Mouse (Mus musculus) limb, embryonic 11.5 days (tissue): ENCODE measurements at regions not wholly inside any gene's neighbourhood (a gene's known extent, or its start where the extent isn't known, plus 50 kb on each side); places are given as distances from the start of the nearest gene placed in this dataset.

ENCODE experiments used
- ATAC-seq: fragments of 200-750 bp; cut with Nextera tagmentation; 2 replicates; pipeline ENCODE4 v1.8.0; 2017; ENCODE audit warnings: low read depth; ENCODE audit not compliant: insufficient number of reproducible peaks, low FRiP score, low TSS enrichment
- DNase-seq: peaks from one replicate; pipeline ENCODE4 v3.0.0-alpha.2; 2015; ENCODE audit warnings: low spot score
- H3K27ac ChIP-seq: fragments of 300-500 bp; sonication (generic); replicated peaks from 2 replicates; pipeline ENCODE4 v1.5.1; 2014; ENCODE audit warnings: low read depth, mild to moderate bottlenecking, low read length
- H3K27me3 ChIP-seq: fragments of 300-500 bp; sonication (generic); 2 replicates; pipeline ENCODE4 v1.6.1; 2014; ENCODE audit warnings: mild to moderate bottlenecking, low read length, mixed read lengths; ENCODE audit not compliant: control insufficient read depth, insufficient read depth
- H3K36me3 ChIP-seq: fragments of 300-500 bp; sonication (generic); 2 replicates; pipeline ENCODE4 v1.6.1; 2014; ENCODE audit warnings: mild to moderate bottlenecking, low read length, moderate library complexity, mixed read lengths; ENCODE audit not compliant: control insufficient read depth, insufficient read depth
- H3K4me1 ChIP-seq: fragments of 300-500 bp; sonication (generic); 2 replicates; pipeline ENCODE4 v1.6.1; 2014; ENCODE audit warnings: low read length, mixed read lengths; ENCODE audit not compliant: control insufficient read depth, insufficient read depth
- H3K4me2 ChIP-seq: fragments of 300-500 bp; sonication (generic); 2 replicates; pipeline ENCODE4 v1.6.1; 2014; ENCODE audit warnings: low read depth, mild to moderate bottlenecking, moderate library complexity; ENCODE audit not compliant: severe bottlenecking
- H3K4me3 ChIP-seq: fragments of 300-500 bp; sonication (generic); 2 replicates; pipeline ENCODE4 v1.5.1; 2014; ENCODE audit warnings: low read depth, low read length
- H3K9ac ChIP-seq: fragments of 300-500 bp; sonication (generic); 2 replicates; pipeline ENCODE4 v1.6.1; 2014; ENCODE audit warnings: mild to moderate bottlenecking, low read length
- H3K9me3 ChIP-seq: fragments of 300-500 bp; sonication (generic); 2 replicates; pipeline ENCODE4 v1.6.1; 2016; ENCODE audit warnings: low read length; ENCODE audit not compliant: control insufficient read depth
- WGBS: fragments of 180-500 bp; shearing (Covaris S2); extraction: QIAGEN DNeasy Blood & Tissue Kit; methylation state at CpG from one replicate; pipeline ENCODE4 v1.1.7; 2014; 5-methylcytosine and 5-hydroxymethylcytosine counted together

DNA sequence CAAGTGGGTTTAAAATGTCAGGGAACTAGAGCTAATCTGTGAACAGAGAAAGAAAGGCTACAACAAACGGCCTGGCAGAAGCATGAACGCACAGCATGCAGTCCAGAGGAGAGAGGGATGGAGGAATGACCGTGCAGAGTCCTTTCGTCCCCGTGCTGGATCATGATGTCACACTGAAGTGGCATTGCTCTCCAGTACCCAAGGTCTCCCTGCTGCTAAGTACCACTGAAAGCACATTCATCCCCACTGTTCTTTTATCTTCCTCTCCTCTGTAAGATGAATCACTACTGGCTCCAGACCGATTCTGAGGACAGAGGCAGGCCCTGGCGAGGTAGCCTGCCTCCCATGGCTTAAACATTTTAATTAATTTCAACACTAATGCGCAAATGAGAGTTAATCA lies 89.7 kb downstream of the Gm12689 start:
- WGBS, result 32% methylated on average over 8 of the region's 8 CpGs
- no peaks in the 10 kb centered on the region for H3K36me3 ChIP-seq
- DNase-seq (no peak), ATAC-seq (no peak)
- no peak overlapping the region for H3K27ac ChIP-seq
- H3K9ac ChIP-seq, result no peak overlapping the region
- H3K27me3 ChIP-seq, result no peaks in the 10 kb centered on the region
- no peaks in the 10 kb centered on the region for H3K9me3 ChIP-seq
- no peak overlapping the region for H3K4me3 ChIP-seq
- H3K4me1 ChIP-seq, result no peaks in the 10 kb centered on the region
- H3K4me2 ChIP-seq, result no peak overlapping the region

DNA sequence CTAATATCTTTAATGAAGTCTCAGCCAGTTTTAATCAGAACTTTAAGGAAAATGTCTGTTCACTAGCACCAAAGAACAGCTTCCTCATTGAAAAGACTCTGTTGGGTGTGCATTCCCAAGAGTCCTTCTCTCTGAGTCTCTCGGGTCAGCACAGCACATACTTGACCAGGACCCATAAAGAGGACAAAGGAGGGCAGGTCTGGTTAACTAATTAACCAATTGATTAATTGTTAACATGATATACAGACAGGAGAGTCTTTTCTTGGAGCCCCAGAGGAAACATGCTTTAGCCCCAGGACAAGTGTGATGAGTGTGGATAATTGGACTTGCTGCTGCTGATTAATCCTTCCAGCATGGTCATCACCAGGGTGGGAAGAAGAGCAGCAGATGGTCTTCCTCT lies 93.7 kb downstream of the Gm12689 start:
- no peaks in the 10 kb centered on the region for H3K4me1 ChIP-seq
- no peak overlapping the region for H3K4me3 ChIP-seq
- H3K27ac ChIP-seq, result no peak overlapping the region
- WGBS, result 70% methylated on average over 1 of the region's 1 CpGs
- DNase-seq, result no peak
- no peak for ATAC-seq
- no peaks in the 10 kb centered on the region for H3K36me3 ChIP-seq
- H3K9ac ChIP-seq, result no peak overlapping the region
- H3K9me3 ChIP-seq, result no peaks in the 10 kb centered on the region
- no peak overlapping the region for H3K4me2 ChIP-seq
- no peaks in the 10 kb centered on the region for H3K27me3 ChIP-seq

DNA sequence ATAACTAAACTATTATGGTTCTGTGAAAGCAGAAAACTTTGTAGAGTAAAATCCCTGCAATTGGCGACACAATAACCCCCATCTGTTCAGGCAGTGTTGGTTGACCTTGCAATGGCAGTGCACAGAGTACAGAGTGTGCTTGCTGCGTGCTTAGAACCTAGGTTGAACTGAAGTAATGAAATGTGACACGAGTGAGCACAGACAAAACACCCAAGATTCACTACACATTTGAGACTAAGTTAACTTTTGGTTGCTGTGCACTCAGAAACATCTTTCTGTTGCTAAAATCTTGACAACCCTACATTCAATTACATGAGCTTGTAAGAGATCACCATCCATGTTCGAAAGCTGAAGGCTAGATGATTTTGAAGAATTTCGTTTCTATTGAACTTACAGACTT lies 97.3 kb downstream of the Gm12689 start:
- H3K27ac ChIP-seq, result no peak overlapping the region
- DNase-seq (no peak), ATAC-seq (no peak)
- no peaks in the 10 kb centered on the region for H3K9me3 ChIP-seq
- H3K4me1 ChIP-seq, result no peaks in the 10 kb centered on the region
- WGBS, result 90% methylated on average over 5 of the region's 5 CpGs
- H3K4me2 ChIP-seq, result no peak overlapping the region
- H3K4me3 ChIP-seq, result no peak overlapping the region
- H3K36me3 ChIP-seq, result no peaks in the 10 kb centered on the region
- H3K27me3 ChIP-seq, result no peaks in the 10 kb centered on the region
- H3K9ac ChIP-seq, result no peak overlapping the region

DNA sequence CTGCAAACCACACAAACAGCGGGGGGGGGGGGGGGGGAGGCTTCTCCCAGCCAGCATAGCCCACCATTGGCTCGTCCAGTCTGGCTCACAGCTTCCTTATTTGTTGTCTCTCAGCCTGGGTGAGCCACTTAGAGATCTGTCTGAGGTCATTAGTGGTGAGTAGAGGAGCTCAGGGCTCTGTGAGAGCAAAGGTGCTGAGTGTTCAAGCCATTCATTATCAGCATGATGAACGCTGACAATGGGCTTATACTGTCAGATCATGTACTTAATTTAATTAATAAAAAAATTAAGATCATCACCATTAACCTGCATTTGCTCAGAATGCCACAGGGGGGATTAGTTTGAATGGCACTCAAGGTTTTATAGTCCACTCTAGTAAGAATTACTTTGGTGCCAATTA lies 98.5 kb downstream of the Gm12689 start:
- no peak overlapping the region for H3K9ac ChIP-seq
- H3K36me3 ChIP-seq, result no peaks in the 10 kb centered on the region
- no peaks in the 10 kb centered on the region for H3K4me1 ChIP-seq
- no peaks in the 10 kb centered on the region for H3K27me3 ChIP-seq
- H3K4me3 ChIP-seq, result no peak overlapping the region
- no peak overlapping the region for H3K27ac ChIP-seq
- no peak overlapping the region for H3K4me2 ChIP-seq
- ATAC-seq (no peak), DNase-seq (no peak)
- H3K9me3 ChIP-seq, result no peaks in the 10 kb centered on the region
- WGBS, result 63% methylated on average over 3 of the region's 3 CpGs

DNA sequence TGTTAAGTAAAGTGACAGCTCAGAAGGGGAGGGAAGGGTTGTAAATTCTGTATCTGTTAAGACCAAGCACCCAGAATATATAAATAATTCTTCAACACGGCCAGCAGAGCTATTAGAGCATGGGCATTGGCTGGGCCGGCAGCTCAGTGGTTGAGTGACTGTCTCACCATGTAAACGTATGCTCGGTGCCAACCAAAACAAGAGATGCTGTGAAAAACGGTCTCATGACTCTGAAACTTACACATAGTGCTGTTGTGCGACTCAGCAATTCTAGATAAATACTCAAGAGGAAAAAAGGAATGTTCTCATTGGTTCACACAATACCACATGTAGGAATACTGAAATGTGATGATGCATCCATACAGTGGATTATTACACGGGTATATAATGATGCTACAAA lies 111.8 kb downstream of the Gm12689 start:
- no peak for ATAC-seq
- Histone ChIP-seq H3K9ac (no peak overlapping the region), H3K4me1 (no peaks in the 10 kb centered on the region), H3K27ac (no peak overlapping the region), H3K9me3 (no peaks in the 10 kb centered on the region), H3K36me3 (no peaks in the 10 kb centered on the region), H3K27me3 (no peaks in the 10 kb centered on the region), H3K4me3 (no peak overlapping the region), H3K4me2 (no peak overlapping the region)
- no peak for DNase-seq
- 86% methylated on average over 7 of the region's 7 CpGs for WGBS

DNA sequence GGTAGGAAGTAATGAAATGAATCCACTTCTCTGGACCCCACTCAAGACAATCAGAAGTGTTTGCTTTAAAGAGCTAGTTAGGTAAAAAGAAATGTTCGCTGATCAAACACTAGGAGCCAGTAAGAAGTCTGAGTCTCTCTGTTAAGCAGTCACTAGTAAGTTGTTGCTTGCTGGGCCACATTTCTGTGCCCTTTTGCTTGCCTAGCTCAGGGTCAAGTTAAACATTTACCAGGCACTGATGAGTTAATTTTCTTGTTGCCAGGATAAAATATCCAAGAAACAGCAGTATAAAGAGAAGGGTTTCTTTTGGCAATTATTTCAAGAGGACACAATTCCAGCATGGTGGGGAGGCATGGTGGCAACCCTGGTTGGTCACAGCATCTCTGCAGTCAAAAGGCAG lies 127.7 kb downstream of the Gm12689 start:
- WGBS, result 76% methylated on average over 1 of the region's 1 CpGs
- no peak overlapping the region for H3K9ac ChIP-seq
- DNase-seq (no peak), ATAC-seq (no peak)
- H3K27me3 ChIP-seq, result no peaks in the 10 kb centered on the region
- no peak overlapping the region for H3K4me2 ChIP-seq
- no peak overlapping the region for H3K4me3 ChIP-seq
- H3K4me1 ChIP-seq, result no peaks in the 10 kb centered on the region
- H3K9me3 ChIP-seq, result no peaks in the 10 kb centered on the region
- no peaks in the 10 kb centered on the region for H3K36me3 ChIP-seq
- no peak overlapping the region for H3K27ac ChIP-seq

DNA sequence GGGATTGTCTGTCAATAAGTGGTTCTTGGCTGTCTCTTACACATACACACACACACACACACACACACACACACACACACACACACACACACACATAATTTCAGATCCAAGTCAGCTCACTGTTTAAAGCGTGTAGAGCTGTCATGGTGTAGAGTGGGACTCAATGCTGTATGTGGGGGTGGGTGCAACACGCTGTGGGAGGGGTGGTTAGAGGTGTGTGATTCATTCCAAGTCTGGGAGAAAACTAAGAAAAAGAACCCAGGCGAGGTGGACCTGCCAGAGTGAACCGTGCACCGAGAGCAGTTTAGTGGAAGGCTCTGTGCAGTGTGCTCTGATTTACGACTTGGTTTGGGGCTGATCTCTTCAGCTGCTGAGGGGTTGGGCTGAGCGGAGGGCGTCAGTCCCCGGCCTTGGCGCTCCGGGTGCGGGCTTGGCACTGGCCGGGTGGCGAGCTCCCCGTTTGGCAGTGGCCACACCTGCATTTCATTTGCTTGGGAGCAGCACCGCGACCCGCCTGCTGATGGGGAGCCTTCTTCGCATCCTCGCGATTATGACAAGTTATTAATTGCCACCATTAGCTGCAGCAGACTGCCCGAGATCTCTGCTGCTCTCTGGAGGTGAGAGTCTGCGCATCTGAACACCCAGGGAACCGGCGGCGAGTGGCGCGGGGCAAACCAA lies 149.5 kb downstream of the Gm12689 start:
- 25% methylated on average over 28 of the region's 28 CpGs for WGBS
- H3K4me3 ChIP-seq, result peak overlapping the region; percentile 25; the same call in 1 of the 2 replicates
- ATAC-seq, result peak; percentile 54

DNA sequence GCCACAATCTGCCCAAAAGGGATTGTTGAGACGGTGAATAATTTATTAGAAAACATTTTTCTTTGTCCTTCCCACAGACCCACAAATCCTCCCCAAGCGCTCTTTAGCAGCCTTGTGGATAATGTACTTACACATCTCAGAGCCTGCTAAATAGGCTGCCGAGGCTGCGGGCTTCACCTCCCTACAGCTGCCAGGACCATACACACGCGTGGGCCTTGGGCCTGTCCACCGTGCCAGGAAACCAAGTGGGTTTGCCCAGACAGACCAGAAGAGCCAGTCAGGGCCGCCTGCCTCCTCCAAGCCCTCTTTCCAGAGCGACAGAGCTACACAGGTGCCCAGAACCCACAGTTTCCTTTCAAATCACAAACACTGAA lies 150.0 kb downstream of the Gm12689 start:
- Histone ChIP-seq H3K36me3 (no peaks in the 10 kb centered on the region), H3K9me3 (no peaks in the 10 kb centered on the region), H3K27ac (no peak overlapping the region), H3K4me1 (no peaks in the 10 kb centered on the region), H3K9ac (no peak overlapping the region), H3K4me2 (peak overlapping the region; percentile 58), H3K27me3 (no peaks in the 10 kb centered on the region), H3K4me3 (peak overlapping the region; percentile 25; the same call in 1 of the 2 replicates)
- DNase-seq, result no peak
- WGBS, result 73% methylated on average over 9 of the region's 9 CpGs
- ATAC-seq, result no peak

More for the DNA sequence above, 149.5 kb downstream of the Gm12689 start:
- peak; percentile 63 for DNase-seq
- Histone ChIP-seq H3K27ac (no peak overlapping the region), H3K9ac (no peak overlapping the region; the same call in 1 of the 2 replicates), H3K27me3 (no peaks in the 10 kb centered on the region), H3K9me3 (no peaks in the 10 kb centered on the region), H3K4me1 (no peaks in the 10 kb centered on the region), H3K4me2 (peak overlapping the region; percentile 58), H3K36me3 (no peaks in the 10 kb centered on the region)

DNA sequence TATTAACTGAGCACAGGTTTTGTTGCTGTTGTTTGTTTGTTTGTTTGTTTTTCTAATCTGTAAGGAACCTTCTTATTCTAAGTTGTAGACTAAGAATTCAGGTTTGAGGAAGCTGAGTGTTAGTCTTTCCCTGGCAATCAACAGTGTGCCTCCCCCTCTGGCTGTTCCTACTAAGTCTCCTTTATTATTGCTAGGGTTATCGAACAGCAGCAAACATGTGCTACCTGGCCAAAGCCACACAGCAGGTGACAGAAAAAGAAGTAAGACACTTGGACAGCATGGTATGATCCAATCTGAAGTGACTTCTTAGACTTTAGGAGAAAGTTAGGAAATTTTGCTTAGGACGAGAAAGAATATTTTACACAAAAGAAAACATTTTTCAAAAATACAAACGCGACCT lies 163.3 kb downstream of the Gm12689 start:
- Histone ChIP-seq H3K36me3 (no peaks in the 10 kb centered on the region), H3K4me2 (no peak overlapping the region), H3K27me3 (no peaks in the 10 kb centered on the region), H3K4me1 (peaks cover 3% of the 10 kb centered on the region; the same call in 1 of the 2 replicates), H3K27ac (no peak overlapping the region), H3K9me3 (no peaks in the 10 kb centered on the region), H3K9ac (no peak overlapping the region), H3K4me3 (no peak overlapping the region)
- DNase-seq (no peak), ATAC-seq (peak; percentile 31; the same call in 1 of the 2 replicates)
- WGBS, result 63% methylated on average over 4 of the region's 4 CpGs
